Mouse (Mus musculus) myocyte (in vitro differentiated cells): ENCODE data around the gene Clec1a.

Experiments
- CEBPB ChIP-seq: IDR thresholded peaks from 2 replicates; pipeline ENCODE4 v1.6.1; 2011; ENCODE audit warnings: mild to moderate bottlenecking, moderate library complexity; ENCODE audit not compliant: poor library complexity, insufficient read depth, severe bottlenecking
- E2F4 ChIP-seq: IDR thresholded peaks from one replicate; pipeline ENCODE4 v1.6.1; 2011; ENCODE audit warnings: mild to moderate bottlenecking, control low read depth, moderate library complexity; ENCODE audit not compliant: insufficient read depth
- MAX ChIP-seq: IDR thresholded peaks from one replicate; pipeline ENCODE4 v1.6.1; 2011; ENCODE audit warnings: low read depth, mild to moderate bottlenecking, control low read depth
- MYOD1 ChIP-seq, 3 experiments: IDR thresholded peaks; one replicate each; pipeline ENCODE4 v1.6.1; 2011; ENCODE audit warnings: control low read depth in 2 of 3, low read depth in 2 of 3, mild to moderate bottlenecking in 2 of 3, moderate library complexity in 1 of 3; ENCODE audit not compliant: insufficient read length in 2 of 3, control insufficient read depth in 1 of 3
- MYOG ChIP-seq, 3 experiments: IDR thresholded peaks; one replicate each; pipeline ENCODE4 v1.6.1; 2011; ENCODE audit warnings: control low read depth in 2 of 3, low read depth in 2 of 3, mild to moderate bottlenecking in 2 of 3; ENCODE audit not compliant: insufficient read length in 2 of 3, control insufficient read depth in 1 of 3, insufficient read depth in 1 of 3
- POLR2A ChIP-seq: IDR thresholded peaks from one replicate; pipeline ENCODE4 v1.6.1; 2011; ENCODE audit warnings: low read depth, mild to moderate bottlenecking, control low read depth, moderate library complexity; ENCODE audit not compliant: insufficient read length
- POLR2AphosphoS2 ChIP-seq: IDR thresholded peaks from one replicate; pipeline ENCODE4 v1.6.1; 2011; ENCODE audit warnings: low read depth, control low read depth; ENCODE audit not compliant: insufficient read length
- SRF ChIP-seq: IDR thresholded peaks from one replicate; pipeline ENCODE4 v1.6.1; 2011; ENCODE audit warnings: low read depth; ENCODE audit not compliant: control insufficient read depth, insufficient read length
- TCF3 ChIP-seq: IDR thresholded peaks from one replicate; pipeline ENCODE4 v1.6.1; 2011; ENCODE audit warnings: low read depth, control low read depth; ENCODE audit not compliant: insufficient read length
- USF1 ChIP-seq: IDR thresholded peaks from one replicate; pipeline ENCODE4 v1.6.1; 2011; ENCODE audit warnings: low read depth, mild to moderate bottlenecking, control low read depth, moderate library complexity

GRCm38 (mm10) chr6:129422311-129422710, 29.5 kb downstream of the Clec1a start:
- TF ChIP-seq POLR2A: no peak
- no peak for TF ChIP-seq MYOD1 (IDR thresholded peaks at IDR 0.05; ENCODE audit: control insufficient read depth in 1 of 3, insufficient read length in 2 of 3, low read depth in 2 of 3)
- TF ChIP-seq SRF: no peak
- no peak for TF ChIP-seq MAX
- no peak for TF ChIP-seq E2F4
- TF ChIP-seq CEBPB: no peak
- TF ChIP-seq TCF3: no peak
- TF ChIP-seq POLR2AphosphoS2: no peak
- TF ChIP-seq MYOG (IDR thresholded peaks at IDR 0.05; ENCODE audit: control insufficient read depth in 1 of 3, insufficient read depth in 1 of 3, insufficient read length in 2 of 3, low read depth in 2 of 3): no peak
- no peak for TF ChIP-seq USF1
